Mouse (Mus musculus) spleen, adult 2 months (tissue): ENCODE results near the gene Hes6. TPM values are rescaled to one million over a fixed set of nuclear protein-coding genes. Genes with fewer than 3 reads are reported as not detected.

Source experiments
- DNase-seq, 2 experiments: peaks; one replicate each; pipeline versions ENCODE4 v3.0.0 to v3.0.0-alpha.2; 2012 to 2021; ENCODE audit warnings: low spot score in 2 of 2, low read depth in 1 of 2
- H3K27ac ChIP-seq: fragments of 200-500 bp; 2 replicates; pipeline ENCODE4 v1.5.1; 2012; ENCODE audit warnings: low read length, inconsistent platforms; ENCODE audit not compliant: insufficient read depth
- H3K27me3 ChIP-seq: fragments of 200-500 bp; 2 replicates; pipeline ENCODE4 v1.6.1; 2012; ENCODE audit warnings: mild to moderate bottlenecking, moderate library complexity, low read length, inconsistent platforms; ENCODE audit not compliant: control insufficient read depth, insufficient read depth
- H3K36me3 ChIP-seq: fragments of 200-500 bp; 2 replicates; pipeline ENCODE4 v1.6.1; 2012; ENCODE audit warnings: mild to moderate bottlenecking, low read length, inconsistent platforms; ENCODE audit not compliant: control insufficient read depth, insufficient read depth
- H3K4me1 ChIP-seq: fragments of 200-500 bp; 2 replicates; pipeline ENCODE4 v1.6.1; 2011; ENCODE audit warnings: inconsistent platforms; ENCODE audit not compliant: control insufficient read depth, insufficient read depth, insufficient read length
- H3K4me3 ChIP-seq: fragments of 200-500 bp; 2 replicates; pipeline ENCODE4 v1.5.1; 2011; ENCODE audit warnings: mild to moderate bottlenecking, inconsistent platforms; ENCODE audit not compliant: insufficient read depth, insufficient read length; ENCODE audit errors: extremely low read depth
- CTCF ChIP-seq: fragments of 200-500 bp; IDR thresholded peaks from 2 replicates; pipeline ENCODE4 v1.5.1; 2011; ENCODE audit warnings: mild to moderate bottlenecking, inconsistent platforms; ENCODE audit not compliant: insufficient read depth, insufficient read length, insufficient replicate concordance; ENCODE audit errors: extremely low read depth
- POLR2A ChIP-seq: fragments of 200-500 bp; IDR thresholded peaks from 2 replicates; pipeline ENCODE4 v1.6.1; 2011; ENCODE audit warnings: low read depth, low read length, inconsistent platforms
- WGBS: fragments of 180-500 bp; shearing (Covaris S2); methylation state at CpG from one replicate; pipeline ENCODE4 v1.1.7; 2018; 5-methylcytosine and 5-hydroxymethylcytosine counted together
- polyA plus RNA-seq: library from polyadenylated mRNA; depleted of rRNA; stranded (reverse); fragments of >200 nt; gene quantifications from 2 replicates; pipeline ENCODE4 v1.2.3, GENCODE M21; 2012

Hes6 gene
- polyA plus RNA-seq, 1 experiment: 59.9 TPM

DNA sequence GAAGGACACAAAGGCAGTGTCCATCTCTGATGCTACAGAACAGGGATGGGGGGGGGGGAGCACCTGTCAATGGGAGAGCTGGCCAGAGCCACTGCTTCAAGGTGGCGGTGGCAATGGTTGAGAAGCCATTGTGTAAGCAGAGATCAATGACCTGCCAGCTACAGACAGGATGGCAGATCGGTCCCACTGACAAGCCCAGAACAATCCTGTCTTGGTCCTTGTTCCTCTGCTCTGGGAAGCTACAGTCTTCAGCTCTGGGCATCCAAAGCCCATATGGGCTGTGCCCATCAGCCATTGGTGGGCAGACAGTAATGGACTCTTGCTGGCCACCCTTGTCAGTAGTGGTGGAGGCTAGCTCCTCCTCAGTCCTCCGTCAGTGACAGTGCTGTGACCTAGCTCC is 28.0 kb upstream of the Hes6 start:
- no peaks in the 10 kb centered on the region for H3K4me1 ChIP-seq
- no peak for DNase-seq
- no peak overlapping the region for H3K4me3 ChIP-seq
- TF ChIP-seq POLR2A: no peak
- no peak for TF ChIP-seq CTCF
- no peaks in the 10 kb centered on the region for H3K27me3 ChIP-seq
- 0 out of 2 replicates have a peak, but pooled peaks cover 1% of the 10 kb centered on the region for H3K36me3 ChIP-seq
- no peak overlapping the region for H3K27ac ChIP-seq
- WGBS: 92% methylated on average over 3 of the region's 3 CpGs

DNA sequence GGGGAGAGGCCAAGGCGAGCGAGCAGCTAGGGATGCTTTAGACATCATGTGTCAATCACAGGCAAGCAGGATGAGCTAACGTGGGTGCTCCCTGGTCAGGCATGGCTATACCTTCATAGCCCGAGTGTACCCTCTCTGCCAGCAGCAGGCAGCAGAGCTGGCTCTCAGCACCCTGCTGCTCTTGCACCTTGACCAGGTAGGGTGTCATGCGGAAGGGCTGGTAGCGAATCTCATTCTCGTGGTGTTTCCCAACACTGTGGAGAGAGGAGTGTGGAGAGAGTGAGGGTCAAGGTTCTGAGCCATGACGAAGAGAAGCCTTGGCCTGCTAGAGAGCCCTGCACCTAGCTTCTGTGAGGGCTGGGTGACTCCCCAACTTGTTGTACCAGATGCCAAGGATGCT is 25.9 kb upstream of the Hes6 start:
- DNase-seq: no peak
- Histone ChIP-seq H3K36me3 (0 out of 2 replicates have a peak, but pooled peaks cover 1% of the 10 kb centered on the region), H3K27ac (no peak overlapping the region)

DNA sequence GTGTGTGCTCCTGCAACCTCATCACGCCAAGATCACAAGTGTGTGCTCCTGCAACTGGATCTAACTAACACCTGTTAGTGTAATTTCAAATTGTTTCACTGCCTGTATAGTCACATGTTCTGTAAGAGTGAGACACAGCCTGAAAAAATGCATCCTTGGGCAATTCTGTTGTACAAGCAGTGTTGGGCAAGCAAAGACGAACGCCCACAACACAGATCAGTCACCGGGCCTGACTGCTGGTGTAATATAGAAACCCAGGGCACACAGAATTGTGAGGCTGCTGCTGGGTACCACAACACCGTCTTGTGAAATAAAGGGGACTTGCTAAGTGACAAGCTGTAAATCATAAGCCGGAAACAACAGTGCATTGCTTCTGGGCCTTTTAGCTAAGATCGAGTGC is 23.7 kb upstream of the Hes6 start:
- H3K4me1 ChIP-seq: peaks cover 3% of the 10 kb centered on the region
- H3K36me3 ChIP-seq: 0 out of 2 replicates have a peak, but pooled peaks cover 1% of the 10 kb centered on the region
- whole genome bisulfite sequencing: 80% methylated on average over 7 of the region's 7 CpGs
- H3K27ac ChIP-seq: no peak overlapping the region
- no peak for DNase-seq
- no peaks in the 10 kb centered on the region for H3K27me3 ChIP-seq
- no peak overlapping the region for H3K4me3 ChIP-seq
- no peak for TF ChIP-seq POLR2A
- TF ChIP-seq CTCF: no peak

More for the DNA sequence above, 25.9 kb upstream of the Hes6 start:
- 92% methylated on average over 8 of the region's 8 CpGs for WGBS
- H3K27me3 ChIP-seq: no peaks in the 10 kb centered on the region
- H3K4me1 ChIP-seq: peaks cover 3% of the 10 kb centered on the region
- no peak overlapping the region for H3K4me3 ChIP-seq
- TF ChIP-seq CTCF (no peak), POLR2A (no peak)

DNA sequence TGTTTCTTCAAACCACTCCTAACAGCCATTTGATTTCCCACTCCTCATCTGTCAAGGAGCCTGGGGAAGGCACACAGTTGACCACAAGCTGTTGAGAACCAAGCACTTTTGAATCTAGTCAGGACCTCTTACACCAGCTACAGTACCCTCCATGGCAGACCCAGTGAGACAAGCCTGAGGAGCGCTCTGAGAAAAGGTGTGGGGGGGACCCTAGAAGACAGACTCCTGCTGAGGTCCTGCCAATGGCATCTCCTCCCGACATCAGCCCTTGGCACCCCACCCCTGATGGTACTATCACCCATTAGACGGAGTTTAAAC is 23.2 kb upstream of the Hes6 start:
- Histone ChIP-seq H3K4me3 (no peak overlapping the region), H3K27ac (no peak overlapping the region), H3K36me3 (0 out of 2 replicates have a peak, but pooled peaks cover 1% of the 10 kb centered on the region), H3K4me1 (peaks cover 3% of the 10 kb centered on the region), H3K27me3 (no peaks in the 10 kb centered on the region)
- TF ChIP-seq POLR2A: no peak
- no peak for DNase-seq
- WGBS: 88% methylated on average over 3 of the region's 3 CpGs

GRCm38 (mm10) chr1:91436380-91437082 is 22.7 kb upstream of the Hes6 start:
- Histone ChIP-seq H3K4me1 (peaks cover 3% of the 10 kb centered on the region), H3K27ac (0 out of 2 replicates have a peak overlapping the region, but pooled peaks have one; percentile 36), H3K27me3 (no peaks in the 10 kb centered on the region), H3K4me3 (no peak overlapping the region), H3K36me3 (0 out of 2 replicates have a peak, but pooled peaks cover 1% of the 10 kb centered on the region)
- WGBS: 53% methylated on average over 6 of the region's 6 CpGs
- TF ChIP-seq POLR2A: no peak
- no peak for TF ChIP-seq CTCF
- no peak for DNase-seq

DNA sequence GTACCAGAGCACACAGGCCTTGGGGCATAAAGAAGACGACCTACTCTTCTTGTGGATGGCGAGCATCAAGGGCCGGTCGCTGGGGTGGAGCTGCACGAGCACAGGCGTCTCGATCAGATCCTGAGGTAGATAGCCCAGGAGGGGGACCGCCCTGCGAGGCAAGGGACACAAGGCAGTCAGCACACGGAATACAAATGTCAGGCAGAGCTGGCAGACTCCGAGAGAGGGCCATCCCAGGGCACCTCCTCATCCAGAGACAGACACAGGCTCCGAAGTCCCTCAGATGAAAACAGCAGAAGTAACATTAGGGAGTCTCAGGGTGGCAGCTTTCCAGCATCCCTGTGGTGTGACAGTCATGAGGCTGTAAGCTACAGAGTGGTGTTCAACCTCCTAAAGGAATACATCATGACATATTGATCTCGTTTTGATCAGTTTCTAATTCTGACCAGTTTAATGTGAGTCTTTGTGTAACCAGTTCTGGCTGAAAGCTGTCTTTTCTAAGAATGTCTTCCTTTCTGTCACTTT is 21.8 kb upstream of the Hes6 start:
- H3K27ac ChIP-seq: no peak overlapping the region

DNA sequence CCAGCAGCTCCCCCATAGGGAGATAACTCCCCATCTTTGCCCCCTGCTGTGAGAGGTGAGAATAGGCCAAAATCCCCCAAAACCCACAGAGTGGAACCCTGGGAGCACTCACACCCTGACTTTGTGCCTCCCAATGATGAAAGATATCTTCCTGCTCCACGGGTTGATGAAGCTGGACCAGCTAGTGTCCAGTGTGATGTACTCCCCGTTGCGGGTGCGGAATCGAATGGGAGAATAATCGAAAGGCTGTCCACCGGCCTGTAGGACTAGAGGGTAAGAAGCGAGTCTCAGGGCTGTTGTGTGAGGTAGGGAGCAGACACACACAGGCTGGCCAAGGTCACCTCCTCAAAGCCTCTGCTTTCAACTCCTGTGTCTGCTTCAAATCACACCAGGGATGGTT is 21.1 kb upstream of the Hes6 start:
- WGBS: 95% methylated on average over 8 of the region's 8 CpGs
- peaks cover 3% of the 10 kb centered on the region for H3K4me1 ChIP-seq
- H3K36me3 ChIP-seq: no peaks in the 10 kb centered on the region
- no peak for TF ChIP-seq POLR2A
- no peak for TF ChIP-seq CTCF
- H3K4me3 ChIP-seq: no peak overlapping the region
- no peaks in the 10 kb centered on the region for H3K27me3 ChIP-seq
- H3K27ac ChIP-seq: no peak overlapping the region
- no peak for DNase-seq

More for the DNA sequence above, 21.8 kb upstream of the Hes6 start:
- Histone ChIP-seq H3K4me1 (peaks cover 3% of the 10 kb centered on the region), H3K27me3 (no peaks in the 10 kb centered on the region), H3K4me3 (no peak overlapping the region), H3K36me3 (0 out of 2 replicates have a peak, but pooled peaks cover 1% of the 10 kb centered on the region)
- 88% methylated on average over 13 of the region's 13 CpGs for WGBS
- TF ChIP-seq CTCF (no peak), POLR2A (no peak)
- DNase-seq: no peak
